Mouse (Mus musculus) testis, adult 2 months (tissue): ENCODE results near the gene Cubn.

Source experiments
- CTCF ChIP-seq: fragments of 200-500 bp; IDR thresholded peaks from 2 replicates; pipeline ENCODE4 v1.5.1; 2012; ENCODE audit warnings: low read depth, mild to moderate bottlenecking, inconsistent platforms, low read length, moderate library complexity; ENCODE audit not compliant: control insufficient read depth, insufficient read depth, insufficient replicate concordance
- POLR2A ChIP-seq: fragments of 200-500 bp; IDR thresholded peaks from 2 replicates; pipeline ENCODE4 v1.6.1; 2012; ENCODE audit warnings: low read depth, mild to moderate bottlenecking, inconsistent platforms, low read length, moderate library complexity; ENCODE audit not compliant: control insufficient read depth

GRCm38 (mm10) chr2:13410660-13411059 is 81.0 kb downstream of the Cubn start:
- TF ChIP-seq CTCF, result no peak
- TF ChIP-seq POLR2A, result no peak
